22 mouse cellular contexts compared by ENCODE assay signal in the genomic region with DNA sequence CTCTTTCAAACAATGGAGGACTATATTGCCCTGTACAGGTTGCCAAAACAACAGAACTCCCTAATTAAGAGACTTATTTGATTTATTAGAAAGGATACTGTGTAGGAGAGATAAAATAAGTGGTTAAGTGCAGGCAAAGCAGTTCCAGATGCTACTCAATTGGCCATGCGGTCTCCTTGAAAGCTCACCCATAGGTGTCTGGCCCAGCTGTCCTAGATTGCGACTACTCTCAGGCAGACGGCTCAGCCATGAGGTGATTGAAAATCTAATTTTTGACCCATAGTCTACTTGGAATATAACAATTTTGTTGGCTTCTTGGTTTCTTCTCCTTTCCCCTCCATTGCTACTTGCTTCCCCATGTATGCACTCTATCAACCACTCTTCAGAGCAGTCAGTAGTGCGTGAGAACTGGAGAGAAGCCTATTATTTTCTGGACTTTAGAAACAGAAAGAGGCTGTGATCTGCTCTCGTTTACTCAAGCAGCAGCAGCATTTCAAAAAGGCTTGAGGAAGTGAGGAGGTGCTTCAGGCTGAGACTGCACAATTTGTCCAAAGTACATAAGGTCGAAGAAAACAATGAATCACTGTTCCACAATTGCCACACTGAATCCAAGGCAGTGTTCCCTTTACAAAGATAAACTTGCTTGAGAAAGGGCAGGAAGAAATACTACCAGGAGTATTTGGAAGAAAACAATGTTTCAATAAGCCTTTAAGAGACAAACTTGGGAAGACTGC.
DNase-seq lines count a peak whose midpoint lies in the region; ATAC-seq and TF ChIP-seq lines count a peak whose summit lies in the region.
"Had no signal": no experiment of that assay in that cellular context is flagged by ENCODE, and none has a peak within 500 bp of the region (broad histone marks: within the 10 kb centered on the region; RNA-seq: fewer than 3 reads in every experiment).

No protein-coding gene starts in this region.

- H3K4me2 ChIP-seq in kidney, postnatal 0 days (ENCODE audit: low read length): no peak overlapping the region
- H3K4me2 ChIP-seq in lung, postnatal 0 days (replicated peaks; ENCODE audit: low read depth, low read length): no peak overlapping the region
- H3K4me2 ChIP-seq in stomach, postnatal 0 days (replicated peaks; ENCODE audit: low read depth): no peak overlapping the region
- H3K4me2 ChIP-seq in midbrain, embryonic 15.5 days: no peak overlapping the region
- H3K4me2 ChIP-seq: embryonic facial prominence, embryonic 12.5 days; hindbrain, embryonic 12.5 days; neural tube, embryonic 15.5 days had no signal

- no peak overlapping the region for H3K4me3 ChIP-seq in kidney, postnatal 0 days (replicated peaks; ENCODE audit: low read depth, low read length)
- H3K4me3 ChIP-seq in lung, postnatal 0 days (ENCODE audit: low read depth, low read length): no peak overlapping the region
- no peak overlapping the region for H3K4me3 ChIP-seq in stomach, postnatal 0 days (ENCODE audit: low read depth, low read length)
- no peak overlapping the region for H3K4me3 ChIP-seq in midbrain, embryonic 15.5 days
- H3K4me3 ChIP-seq: embryonic facial prominence, embryonic 12.5 days; erythroblast, embryonic 14.5 days; hindbrain, embryonic 12.5 days; layer of hippocampus, adult 2 months; megakaryocyte, embryonic 14.5 days; myocyte; neural tube, embryonic 15.5 days had no signal

- peak; percentile 60; the same call in 1 of the 2 replicates for TF ChIP-seq EP300 in lung, postnatal 0 days (IDR thresholded peaks at IDR 0.05)
- no peak for TF ChIP-seq EP300 in stomach, postnatal 0 days (optimal IDR thresholded peaks at IDR 0.05)

- peak; percentile 21 for DNase-seq in kidney, postnatal 0 days (ENCODE audit: low spot score)
- no peak for DNase-seq in kidney, postnatal 36 days
- DNase-seq in brain, adult 2 months (ENCODE audit: low read depth, low spot score): peak; percentile 5
- DNase-seq in lung, postnatal 0 days (ENCODE audit: low spot score): peak; percentile 88
- DNase-seq in stomach, postnatal 0 days (ENCODE audit: low spot score): no peak
- no peak for DNase-seq in kidney, postnatal 14 days
- DNase-seq: cerebellum, adult 9-10 months; forebrain, postnatal 0 days; kidney, adult 9 months; layer of hippocampus, postnatal 36 days; midbrain, embryonic 14.5 days; spleen, adult 18-20 months; thymus, postnatal 25 days had no signal

- no peaks in the 10 kb centered on the region for H3K27me3 ChIP-seq in kidney, postnatal 0 days (ENCODE audit: insufficient read depth, low read length)
- H3K27me3 ChIP-seq in lung, postnatal 0 days (replicated peaks; ENCODE audit: insufficient read depth, low read length): no peaks in the 10 kb centered on the region
- no peaks in the 10 kb centered on the region for H3K27me3 ChIP-seq in stomach, postnatal 0 days (ENCODE audit: control insufficient read depth, insufficient read depth, low read length)
- no peaks in the 10 kb centered on the region for H3K27me3 ChIP-seq in midbrain, embryonic 15.5 days (replicated peaks)
- H3K27me3 ChIP-seq: embryonic facial prominence, embryonic 12.5 days; hindbrain, embryonic 12.5 days; megakaryocyte, embryonic 14.5 days; neural tube, embryonic 15.5 days had no signal

- H3K36me3 ChIP-seq in kidney, postnatal 0 days (ENCODE audit: insufficient read depth, low read length): no peaks in the 10 kb centered on the region
- no peaks in the 10 kb centered on the region for H3K36me3 ChIP-seq in lung, postnatal 0 days (ENCODE audit: insufficient read depth, low read length)
- H3K36me3 ChIP-seq in stomach, postnatal 0 days (ENCODE audit: control insufficient read depth, insufficient read depth, low read length): no peaks in the 10 kb centered on the region
- H3K36me3 ChIP-seq in midbrain, embryonic 15.5 days (replicated peaks): no peaks in the 10 kb centered on the region
- H3K36me3 ChIP-seq: embryonic facial prominence, embryonic 12.5 days; G1E; hindbrain, embryonic 12.5 days; neural tube, embryonic 15.5 days had no signal

- WGBS in kidney, postnatal 0 days: 56% methylated on average over 6 of the region's 6 CpGs
- 43% methylated on average over 6 of the region's 6 CpGs for WGBS in lung, postnatal 0 days
- WGBS in stomach, postnatal 0 days: 53% methylated on average over 6 of the region's 6 CpGs
- WGBS in midbrain, embryonic 15.5 days: 65% methylated on average over 6 of the region's 6 CpGs

- H3K27ac ChIP-seq in kidney, postnatal 0 days: no peak overlapping the region
- H3K27ac ChIP-seq in lung, postnatal 0 days (ENCODE audit: low read length): peak overlapping the region; percentile 22; the same call in 1 of the 2 replicates
- no peak overlapping the region for H3K27ac ChIP-seq in stomach, postnatal 0 days (replicated peaks)
- H3K27ac ChIP-seq in midbrain, embryonic 15.5 days: no peak overlapping the region
- H3K27ac ChIP-seq: embryonic facial prominence, embryonic 12.5 days; hindbrain, embryonic 12.5 days; layer of hippocampus, adult 2 months; neural tube, embryonic 15.5 days had no signal

- no peaks in the 10 kb centered on the region for H3K4me1 ChIP-seq in kidney, postnatal 0 days (replicated peaks; ENCODE audit: insufficient read depth, low read length)
- no peaks in the 10 kb centered on the region for H3K4me1 ChIP-seq in lung, postnatal 0 days (ENCODE audit: insufficient read depth, low read depth, low read length)
- no peaks in the 10 kb centered on the region for H3K4me1 ChIP-seq in stomach, postnatal 0 days (replicated peaks; ENCODE audit: control insufficient read depth, insufficient read depth)
- H3K4me1 ChIP-seq in midbrain, embryonic 15.5 days: no peaks in the 10 kb centered on the region
- H3K4me1 ChIP-seq: embryonic facial prominence, embryonic 12.5 days; hindbrain, embryonic 12.5 days; megakaryocyte, embryonic 14.5 days; neural tube, embryonic 15.5 days had no signal

- H3K9me3 ChIP-seq in kidney, postnatal 0 days (replicated peaks; ENCODE audit: low read length): no peaks in the 10 kb centered on the region
- no peaks in the 10 kb centered on the region for H3K9me3 ChIP-seq in lung, postnatal 0 days (ENCODE audit: low read length)
- no peaks in the 10 kb centered on the region for H3K9me3 ChIP-seq in stomach, postnatal 0 days (ENCODE audit: control insufficient read depth, low read length)
- no peaks in the 10 kb centered on the region for H3K9me3 ChIP-seq in midbrain, embryonic 15.5 days
- H3K9me3 ChIP-seq: embryonic facial prominence, embryonic 12.5 days; G1E; hindbrain, embryonic 12.5 days; megakaryocyte, embryonic 14.5 days; neural tube, embryonic 15.5 days had no signal

- TF ChIP-seq CTCF in kidney, postnatal 0 days (IDR thresholded peaks at IDR 0.05; ENCODE audit: low read depth): no peak
- TF ChIP-seq CTCF in lung, postnatal 0 days (IDR thresholded peaks at IDR 0.05): no peak
- TF ChIP-seq CTCF in stomach, postnatal 0 days (IDR thresholded peaks at IDR 0.05; ENCODE audit: low read depth): no peak

- no peak overlapping the region for H3K9ac ChIP-seq in kidney, postnatal 0 days (ENCODE audit: low read depth, low read length)
- H3K9ac ChIP-seq in lung, postnatal 0 days (replicated peaks; ENCODE audit: low read depth): no peak overlapping the region
- H3K9ac ChIP-seq in stomach, postnatal 0 days (ENCODE audit: low read length): no peak overlapping the region
- no peak overlapping the region for H3K9ac ChIP-seq in midbrain, embryonic 15.5 days
- H3K9ac ChIP-seq: embryonic facial prominence, embryonic 12.5 days; forebrain, postnatal 0 days; hindbrain, embryonic 12.5 days; neural tube, embryonic 15.5 days had no signal

- ATAC-seq in kidney, postnatal 0 days (replicated peaks; ENCODE audit: low FRiP score, low read depth): no peak
- ATAC-seq in lung, postnatal 0 days: peak; percentile 90
- ATAC-seq in stomach, postnatal 0 days (ENCODE audit: low FRiP score, low TSS enrichment): peak; percentile 72; the same call in 1 of the 2 replicates
- ATAC-seq in midbrain, embryonic 15.5 days (replicated peaks): no peak
- ATAC-seq: forebrain, postnatal 0 days had no signal

Comparison
In these comparisons a context has a peak if more than half of its experiments do, and no peak if none do; other contexts are left out.
1. DNase-seq: peak in kidney, postnatal 0 days (single experiment), brain, adult 2 months (single experiment) and lung, postnatal 0 days (single experiment); none in kidney, postnatal 36 days (0 of 2), stomach, postnatal 0 days (single experiment) and kidney, postnatal 14 days (single experiment).
2. ATAC-seq: peak in lung, postnatal 0 days (single experiment) and stomach, postnatal 0 days (single experiment); none in kidney, postnatal 0 days (single experiment) and midbrain, embryonic 15.5 days (single experiment).